Mouse (Mus musculus) E14TG2a.4 (cell line): ENCODE measurements around the gene Usp48.

Source experiments
- CTCF ChIP-seq: conservative IDR thresholded peaks from 2 replicates; pipeline ENCODE4 v1.5.1; 2014; ENCODE audit warnings: low read length
- POU5F1 ChIP-seq: IDR thresholded peaks from 2 replicates; pipeline ENCODE4 v1.6.1; 2014; ENCODE audit warnings: low read length, borderline replicate concordance

DNA sequence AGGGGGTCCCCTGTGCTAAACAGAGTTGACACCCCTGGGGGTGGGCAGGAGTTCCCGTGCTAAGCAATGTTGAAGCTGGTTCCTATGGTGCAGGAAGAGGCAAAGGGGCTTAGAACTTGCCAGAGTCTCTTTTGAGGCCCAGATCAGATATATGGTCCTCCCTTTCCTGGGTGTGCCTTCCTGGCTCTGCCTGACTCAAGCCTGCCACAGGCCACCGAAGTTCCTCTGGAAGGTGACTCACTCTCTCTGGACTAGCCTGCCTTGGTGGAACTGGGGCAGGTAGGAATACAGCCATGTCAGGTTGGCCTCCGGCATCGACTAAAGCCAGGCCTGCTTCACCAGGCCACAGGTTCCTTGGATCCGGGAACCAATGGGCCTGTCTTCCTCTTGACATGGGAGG is 109.5 kb downstream of the Usp48 start:
- no peak for TF ChIP-seq CTCF
- TF ChIP-seq POU5F1, result no peak
